Mouse (Mus musculus) C2C12 (cell line): ENCODE measurements around the gene Hyou1.

Source experiments
- CEBPB ChIP-seq: IDR thresholded peaks from one replicate; pipeline ENCODE4 v1.6.1; 2011; ENCODE audit warnings: low read depth, mild to moderate bottlenecking, control low read depth, moderate library complexity
- CTCF ChIP-seq: IDR thresholded peaks from one replicate; pipeline ENCODE4 v1.5.1; 2011; ENCODE audit not compliant: control insufficient read depth, insufficient read depth, insufficient read length
- FOSL1 ChIP-seq: IDR thresholded peaks from one replicate; pipeline ENCODE4 v1.8.0; 2011; ENCODE audit warnings: mild to moderate bottlenecking, low read length; ENCODE audit not compliant: poor library complexity, insufficient read depth, severe bottlenecking
- MAX ChIP-seq: IDR thresholded peaks from one replicate; pipeline ENCODE4 v1.6.1; 2011; ENCODE audit warnings: mild to moderate bottlenecking, control low read depth
- MYOD1 ChIP-seq: IDR thresholded peaks from one replicate; pipeline ENCODE4 v1.6.1; 2011; ENCODE audit warnings: low read depth; ENCODE audit not compliant: control insufficient read depth, insufficient read length
- MYOG ChIP-seq: IDR thresholded peaks from one replicate; pipeline ENCODE4 v1.6.1; 2011; ENCODE audit not compliant: control insufficient read depth, insufficient read length; ENCODE audit errors: extremely low read depth
- USF1 ChIP-seq: IDR thresholded peaks from one replicate; pipeline ENCODE4 v1.6.1; 2011; ENCODE audit warnings: low read depth, mild to moderate bottlenecking, control low read depth, moderate library complexity

DNA sequence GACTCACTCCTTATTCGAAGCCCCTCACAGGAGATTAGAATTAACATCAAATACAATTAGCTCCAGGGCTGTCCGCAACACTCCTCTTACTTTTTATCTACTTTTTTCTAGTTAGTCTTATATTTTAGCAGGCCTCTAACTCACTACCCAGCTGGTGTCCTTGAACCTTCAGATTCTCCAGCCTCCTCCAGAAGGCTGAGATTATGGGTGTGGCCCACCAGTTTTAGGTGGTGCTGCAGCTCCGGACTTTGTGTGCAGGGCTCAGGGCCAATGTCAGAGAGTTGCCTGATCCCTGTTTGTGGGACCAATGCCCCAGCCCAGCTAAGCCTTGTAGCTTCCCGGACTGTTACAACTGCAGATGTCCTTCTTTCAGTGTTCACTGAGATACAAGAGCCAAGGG is 44.3 kb downstream of the Hyou1 start:
- TF ChIP-seq USF1 (no peak), MYOG (no peak), CTCF (no peak), MAX (no peak), CEBPB (no peak), MYOD1 (no peak), FOSL1 (no peak)
